Mouse (Mus musculus): ENCODE data around the gene Jup. TPM values are rescaled to one million over a fixed set of nuclear protein-coding genes. Genes with fewer than 3 reads are reported as not detected.

Jup gene
- polyA plus RNA-seq, 1 experiment from 2014 or later: 231 TPM

- H3K4me1 ChIP-seq (ENCODE audit: insufficient read depth, low read depth, low read length): peaks cover 20% of the 10 kb centered on the region
- H3K27me3 ChIP-seq (replicated peaks; ENCODE audit: insufficient read depth, low read length): no peaks in the 10 kb centered on the region
- H3K9me3 ChIP-seq (ENCODE audit: low read length): no peaks in the 10 kb centered on the region
- peaks cover 5% of the 10 kb centered on the region; the same call in 1 of the 2 replicates for H3K36me3 ChIP-seq (ENCODE audit: insufficient read depth, low read length)
- H3K9ac ChIP-seq (replicated peaks; ENCODE audit: low read depth): no peak overlapping the region
- TF ChIP-seq CTCF (IDR thresholded peaks at IDR 0.05) (no peak), EP300 (IDR thresholded peaks at IDR 0.05) (no peak)
- 65% methylated on average over 11 of the region's 11 CpGs for whole genome bisulfite sequencing
- ATAC-seq (no peak), DNase-seq (ENCODE audit: low spot score) (no peak)
- no peak overlapping the region for H3K4me3 ChIP-seq (ENCODE audit: low read depth, low read length)
- no peak overlapping the region; the same call in 1 of the 2 replicates for H3K4me2 ChIP-seq (replicated peaks; ENCODE audit: low read depth, low read length)
- H3K27ac ChIP-seq (ENCODE audit: low read length): no peak overlapping the region
Observed at GRCm38 (mm10) chr11:100411736-100412135, 14.2 kb upstream of the Jup start.

GRCm38 (mm10) chr11:100409686-100410085 lies 12.1 kb upstream of the Jup start:
- peaks cover 5% of the 10 kb centered on the region; the same call in 1 of the 2 replicates for H3K36me3 ChIP-seq (ENCODE audit: insufficient read depth, low read length)
- no peak overlapping the region for H3K27ac ChIP-seq (ENCODE audit: low read length)
- H3K9ac ChIP-seq (replicated peaks; ENCODE audit: low read depth): no peak overlapping the region
- no peak for TF ChIP-seq EP300 (IDR thresholded peaks at IDR 0.05)
- TF ChIP-seq CTCF (IDR thresholded peaks at IDR 0.05): no peak
- 70% methylated on average over 3 of the region's 3 CpGs for WGBS
- ATAC-seq (no peak), DNase-seq (ENCODE audit: low spot score) (no peak)
- H3K4me3 ChIP-seq (ENCODE audit: low read depth, low read length): no peak overlapping the region
- H3K9me3 ChIP-seq (ENCODE audit: low read length): no peaks in the 10 kb centered on the region
- H3K27me3 ChIP-seq (replicated peaks; ENCODE audit: insufficient read depth, low read length): no peaks in the 10 kb centered on the region
- peaks cover 10% of the 10 kb centered on the region for H3K4me1 ChIP-seq (ENCODE audit: insufficient read depth, low read depth, low read length)
- no peak overlapping the region for H3K4me2 ChIP-seq (replicated peaks; ENCODE audit: low read depth, low read length)

DNA sequence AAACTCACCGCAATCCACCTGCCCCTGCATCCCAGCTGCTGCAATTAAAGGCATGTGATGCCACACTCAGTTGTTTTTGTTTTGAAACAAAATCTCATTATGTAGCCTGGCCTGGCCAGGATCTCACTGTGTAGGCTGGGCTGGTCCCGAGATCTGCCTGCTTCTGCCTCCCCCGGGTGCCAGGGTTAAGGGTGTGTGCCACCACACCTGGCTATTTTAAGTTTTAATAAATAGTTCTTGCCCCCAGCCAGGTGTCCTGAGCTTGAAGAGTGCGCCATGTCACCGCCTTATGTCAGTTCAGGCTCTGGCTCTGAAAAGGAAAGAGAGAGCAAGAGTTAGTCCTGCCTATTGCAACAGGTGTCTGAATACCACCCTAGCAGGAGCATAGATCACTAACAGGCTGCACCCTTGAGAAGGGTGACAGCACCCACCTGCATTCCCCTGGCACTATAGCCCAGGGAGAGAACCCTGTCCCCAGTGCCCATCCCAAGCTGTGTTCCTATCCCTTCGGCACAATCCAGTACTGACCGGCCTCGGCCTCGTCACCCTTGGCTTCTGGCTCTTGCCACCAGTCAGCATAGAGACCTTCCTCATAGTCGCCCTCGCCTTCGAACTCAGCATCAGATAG lies 11.4 kb upstream of the Jup start:
- Histone ChIP-seq H3K4me1 (ENCODE audit: insufficient read depth, low read depth, low read length) (peaks cover 10% of the 10 kb centered on the region), H3K4me3 (ENCODE audit: low read depth, low read length) (no peak overlapping the region), H3K27ac (ENCODE audit: low read length) (no peak overlapping the region), H3K27me3 (replicated peaks; ENCODE audit: insufficient read depth, low read length) (no peaks in the 10 kb centered on the region), H3K9ac (replicated peaks; ENCODE audit: low read depth) (no peak overlapping the region), H3K9me3 (ENCODE audit: low read length) (no peaks in the 10 kb centered on the region), H3K36me3 (ENCODE audit: insufficient read depth, low read length) (peaks cover 5% of the 10 kb centered on the region; the same call in 1 of the 2 replicates), H3K4me2 (replicated peaks; ENCODE audit: low read depth, low read length) (no peak overlapping the region)
- ATAC-seq (no peak), DNase-seq (ENCODE audit: low spot score) (no peak)
- TF ChIP-seq EP300 (IDR thresholded peaks at IDR 0.05): no peak
- no peak for TF ChIP-seq CTCF (IDR thresholded peaks at IDR 0.05)
- WGBS: 94% methylated on average over 12 of the region's 12 CpGs

DNA sequence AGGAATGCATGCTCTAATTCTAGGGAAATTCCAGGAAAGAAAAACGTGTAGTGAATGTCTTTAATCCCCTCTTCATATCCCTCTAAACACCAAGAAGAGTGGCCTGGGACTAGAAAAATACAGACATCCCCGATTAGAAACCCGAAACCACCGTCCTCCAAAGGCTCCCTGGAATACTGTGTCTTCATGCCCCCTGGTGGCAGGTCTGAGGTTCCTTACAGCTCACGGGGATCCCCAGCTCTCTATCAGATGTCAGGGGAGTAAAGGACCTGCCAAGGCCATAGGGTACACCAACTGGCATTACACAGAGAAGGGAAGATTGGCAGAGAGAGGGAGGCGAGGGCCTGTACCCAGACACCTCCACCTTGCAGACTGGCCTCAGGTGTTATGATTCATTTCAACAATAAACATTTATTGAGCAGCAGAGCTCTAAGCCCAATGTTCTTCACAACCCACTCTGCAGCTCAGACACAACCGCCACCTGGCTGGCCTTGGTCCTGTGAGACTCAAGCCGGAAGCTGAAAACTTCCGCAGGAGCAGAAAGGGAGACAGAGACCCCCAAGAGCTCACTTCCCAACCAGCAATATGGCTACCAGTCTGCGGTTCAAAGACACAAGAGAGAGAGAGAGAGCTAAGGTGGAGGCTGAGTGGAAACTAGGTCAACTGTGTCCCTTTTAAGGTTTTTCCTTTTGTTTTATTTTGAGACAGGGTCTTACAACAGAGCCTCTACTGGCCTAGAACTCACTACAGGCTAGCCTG lies 10.7 kb upstream of the Jup start:
- H3K9me3 ChIP-seq (ENCODE audit: low read length): no peaks in the 10 kb centered on the region
- peaks cover 7% of the 10 kb centered on the region for H3K4me1 ChIP-seq (ENCODE audit: insufficient read depth, low read depth, low read length)
- TF ChIP-seq CTCF (IDR thresholded peaks at IDR 0.05): peak; percentile 92
- TF ChIP-seq EP300 (IDR thresholded peaks at IDR 0.05): no peak
- no peak overlapping the region for H3K4me3 ChIP-seq (ENCODE audit: low read depth, low read length)
- no peak overlapping the region for H3K9ac ChIP-seq (replicated peaks; ENCODE audit: low read depth)
- ATAC-seq: peak; percentile 52; the same call in 1 of the 2 replicates
- peaks cover 5% of the 10 kb centered on the region; the same call in 1 of the 2 replicates for H3K36me3 ChIP-seq (ENCODE audit: insufficient read depth, low read length)
- no peak overlapping the region for H3K4me2 ChIP-seq (replicated peaks; ENCODE audit: low read depth, low read length)
- WGBS: 37% methylated on average over 10 of the region's 10 CpGs
- peak; percentile 92 for DNase-seq (ENCODE audit: low spot score)
- no peaks in the 10 kb centered on the region for H3K27me3 ChIP-seq (replicated peaks; ENCODE audit: insufficient read depth, low read length)
- H3K27ac ChIP-seq (ENCODE audit: low read length): no peak overlapping the region

GRCm38 (mm10) chr11:100406995-100407705 lies 9.6 kb upstream of the Jup start:
- Histone ChIP-seq H3K4me2 (replicated peaks; ENCODE audit: low read depth, low read length) (no peak overlapping the region), H3K9me3 (ENCODE audit: low read length) (no peaks in the 10 kb centered on the region), H3K27ac (ENCODE audit: low read length) (no peak overlapping the region), H3K4me1 (ENCODE audit: insufficient read depth, low read depth, low read length) (peaks cover 7% of the 10 kb centered on the region; the same call in 1 of the 2 replicates), H3K27me3 (replicated peaks; ENCODE audit: insufficient read depth, low read length) (no peaks in the 10 kb centered on the region), H3K36me3 (ENCODE audit: insufficient read depth, low read length) (peaks cover 5% of the 10 kb centered on the region; the same call in 1 of the 2 replicates), H3K4me3 (ENCODE audit: low read depth, low read length) (no peak overlapping the region), H3K9ac (replicated peaks; ENCODE audit: low read depth) (no peak overlapping the region)
- WGBS: 86% methylated on average over 5 of the region's 5 CpGs
- no peak for ATAC-seq
- DNase-seq (ENCODE audit: low spot score): no peak
- no peak for TF ChIP-seq CTCF (IDR thresholded peaks at IDR 0.05)
- no peak for TF ChIP-seq EP300 (IDR thresholded peaks at IDR 0.05)

DNA sequence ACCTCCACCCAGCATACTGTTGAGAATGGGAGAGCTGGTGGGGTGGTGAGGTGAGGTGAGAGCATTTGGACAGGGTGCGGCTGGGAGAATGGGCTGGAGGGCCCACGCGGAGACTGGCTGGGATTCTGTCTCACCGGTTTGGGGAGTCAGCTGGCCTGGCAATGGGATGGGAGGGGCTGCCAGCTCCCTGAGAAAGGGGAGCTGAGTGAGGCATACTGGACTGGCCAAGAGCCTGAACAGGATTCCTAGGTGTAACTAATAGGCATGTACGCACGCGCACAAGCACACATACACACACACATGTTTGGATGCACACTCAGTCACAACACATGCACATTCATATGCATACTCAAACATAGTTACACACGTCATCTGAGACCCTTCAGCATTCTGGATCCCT lies 8.7 kb upstream of the Jup start:
- 64% methylated on average over 8 of the region's 8 CpGs for WGBS
- Histone ChIP-seq H3K4me3 (ENCODE audit: low read depth, low read length) (no peak overlapping the region), H3K9ac (replicated peaks; ENCODE audit: low read depth) (no peak overlapping the region), H3K4me2 (replicated peaks; ENCODE audit: low read depth, low read length) (no peak overlapping the region), H3K36me3 (ENCODE audit: insufficient read depth, low read length) (peaks cover 5% of the 10 kb centered on the region; the same call in 1 of the 2 replicates), H3K9me3 (ENCODE audit: low read length) (no peaks in the 10 kb centered on the region), H3K4me1 (ENCODE audit: insufficient read depth, low read depth, low read length) (peaks cover 8% of the 10 kb centered on the region; the same call in 1 of the 2 replicates), H3K27ac (ENCODE audit: low read length) (0 out of 2 replicates have a peak overlapping the region, but pooled peaks have one; percentile 52), H3K27me3 (replicated peaks; ENCODE audit: insufficient read depth, low read length) (no peaks in the 10 kb centered on the region)
- peak; percentile 39 for ATAC-seq
- peak; percentile 71 for DNase-seq (ENCODE audit: low spot score)
- TF ChIP-seq CTCF (IDR thresholded peaks at IDR 0.05) (no peak), EP300 (IDR thresholded peaks at IDR 0.05) (no peak)
